Mouse (Mus musculus): ENCODE results near the gene Tmem273. TPM values are rescaled to one million over a fixed set of nuclear protein-coding genes. Genes with fewer than 3 reads are reported as not detected.

Gene Tmem273
- total and polyA plus RNA-seq, 3 experiments: not detected

DNA sequence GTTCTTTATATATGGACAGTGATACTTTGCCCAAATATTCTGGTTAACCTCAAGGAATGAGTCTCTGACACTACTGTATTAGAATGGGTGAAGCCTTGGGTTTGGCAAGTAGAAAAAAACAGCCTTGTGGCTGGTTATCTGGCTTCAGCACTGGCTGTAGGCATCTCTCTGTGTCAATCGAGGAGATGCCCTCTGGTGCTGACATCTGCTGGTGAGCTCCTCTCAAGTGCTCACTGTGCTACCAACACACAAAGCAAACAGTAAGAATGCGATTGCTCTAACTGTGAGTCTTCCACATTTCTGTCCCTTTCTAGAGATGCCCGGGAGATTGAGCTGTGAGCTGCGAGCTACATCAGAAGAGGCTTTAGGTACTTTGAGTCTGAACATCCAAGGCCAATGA, 30.8 kb downstream of the Tmem273 start:
- Histone ChIP-seq H3K4me3 (ENCODE audit: low read depth, low read length) (no peak overlapping the region), H3K27me3 (ENCODE audit: insufficient read depth, low read length) (no peaks in the 10 kb centered on the region), H3K9me3 (replicated peaks) (peaks cover 67% of the 10 kb centered on the region), H3K36me3 (replicated peaks) (no peaks in the 10 kb centered on the region), H3K4me1 (ENCODE audit: insufficient read depth, low read depth, low read length) (no peaks in the 10 kb centered on the region)
- no peak for ATAC-seq (ENCODE audit: extremely low read depth, insufficient number of reproducible peaks, low FRiP score, poor library complexity, severe bottlenecking)
- TF ChIP-seq POLR2AphosphoS5 (IDR thresholded peaks at IDR 0.05; ENCODE audit: insufficient replicate concordance, low read depth, low read length) (no peak), GATA1 (IDR thresholded peaks at IDR 0.05; ENCODE audit: borderline replicate concordance, low read length) (no peak), GATA2 (IDR thresholded peaks at IDR 0.05; ENCODE audit: borderline replicate concordance, low read depth, low read length) (no peak), CTCF (IDR thresholded peaks at IDR 0.05; ENCODE audit: low read depth, low read length) (no peak), TAL1 (conservative IDR thresholded peaks at IDR 0.05; ENCODE audit: low read depth, low read length) (no peak)
- DNase-seq (ENCODE audit: low spot score): no peak

DNA sequence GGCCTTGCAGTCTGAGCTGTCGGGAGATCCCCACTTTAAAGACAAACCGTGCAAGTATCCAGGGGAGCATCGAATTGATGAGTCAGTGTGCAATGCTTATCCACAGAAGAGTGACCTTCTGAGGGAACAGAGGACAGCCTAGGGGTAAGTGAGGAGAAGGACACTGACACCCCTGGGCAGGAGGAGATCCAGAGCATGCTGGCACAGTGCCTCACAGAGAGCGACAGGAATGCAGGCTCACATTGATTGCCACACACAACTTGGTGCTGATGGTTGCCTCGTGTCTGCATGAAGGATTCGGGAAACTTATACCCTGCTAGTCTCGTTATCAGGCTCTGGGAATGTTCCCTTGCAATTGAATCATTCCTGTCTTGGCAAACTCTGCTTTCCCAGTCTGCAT, 31.5 kb downstream of the Tmem273 start:
- Histone ChIP-seq H3K4me1 (ENCODE audit: insufficient read depth, low read depth, low read length) (no peaks in the 10 kb centered on the region), H3K36me3 (replicated peaks) (no peaks in the 10 kb centered on the region), H3K4me3 (ENCODE audit: low read depth, low read length) (no peak overlapping the region), H3K27me3 (ENCODE audit: insufficient read depth, low read length) (no peaks in the 10 kb centered on the region), H3K9me3 (replicated peaks) (peaks cover 67% of the 10 kb centered on the region)
- ATAC-seq (ENCODE audit: extremely low read depth, insufficient number of reproducible peaks, low FRiP score, poor library complexity, severe bottlenecking) (no peak), DNase-seq (ENCODE audit: low spot score) (no peak)
- TF ChIP-seq GATA2 (IDR thresholded peaks at IDR 0.05; ENCODE audit: borderline replicate concordance, low read depth, low read length): no peak
- no peak for TF ChIP-seq TAL1 (conservative IDR thresholded peaks at IDR 0.05; ENCODE audit: low read depth, low read length)
- TF ChIP-seq POLR2AphosphoS5 (IDR thresholded peaks at IDR 0.05; ENCODE audit: insufficient replicate concordance, low read depth, low read length): no peak
- TF ChIP-seq GATA1 (IDR thresholded peaks at IDR 0.05; ENCODE audit: borderline replicate concordance, low read length): no peak
- no peak for TF ChIP-seq CTCF (IDR thresholded peaks at IDR 0.05; ENCODE audit: low read depth, low read length)

DNA sequence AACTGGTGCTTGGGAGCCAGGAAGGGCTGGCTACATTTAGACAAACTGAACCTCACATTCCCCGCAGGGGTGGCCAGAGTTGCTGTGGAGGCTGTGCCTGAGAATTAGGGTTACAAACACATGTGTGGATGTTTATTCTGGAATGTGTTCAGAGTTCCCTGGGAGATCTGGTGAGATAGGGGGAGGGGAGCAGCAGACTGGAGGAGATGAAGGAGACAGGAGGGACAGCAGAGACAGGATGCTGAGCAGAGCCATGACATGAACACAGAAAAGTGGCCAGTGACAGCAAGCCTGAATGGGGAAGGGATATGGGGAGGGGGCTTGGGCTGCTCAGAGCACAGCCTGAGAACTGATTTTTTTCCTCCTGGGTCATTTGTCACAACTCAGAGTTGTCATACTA, 33.5 kb downstream of the Tmem273 start:
- ATAC-seq (ENCODE audit: extremely low read depth, insufficient number of reproducible peaks, low FRiP score, poor library complexity, severe bottlenecking): no peak
- Histone ChIP-seq H3K27me3 (ENCODE audit: insufficient read depth, low read length) (no peaks in the 10 kb centered on the region), H3K4me1 (ENCODE audit: insufficient read depth, low read depth, low read length) (no peaks in the 10 kb centered on the region), H3K36me3 (replicated peaks) (no peaks in the 10 kb centered on the region), H3K9me3 (replicated peaks) (peaks cover 73% of the 10 kb centered on the region), H3K4me3 (ENCODE audit: low read depth, low read length) (no peak overlapping the region)
- TF ChIP-seq TAL1 (conservative IDR thresholded peaks at IDR 0.05; ENCODE audit: low read depth, low read length) (no peak), CTCF (IDR thresholded peaks at IDR 0.05; ENCODE audit: low read depth, low read length) (no peak), GATA2 (IDR thresholded peaks at IDR 0.05; ENCODE audit: borderline replicate concordance, low read depth, low read length) (no peak), POLR2AphosphoS5 (IDR thresholded peaks at IDR 0.05; ENCODE audit: insufficient replicate concordance, low read depth, low read length) (no peak), GATA1 (IDR thresholded peaks at IDR 0.05; ENCODE audit: borderline replicate concordance, low read length) (no peak)
- DNase-seq (ENCODE audit: low spot score): no peak

DNA sequence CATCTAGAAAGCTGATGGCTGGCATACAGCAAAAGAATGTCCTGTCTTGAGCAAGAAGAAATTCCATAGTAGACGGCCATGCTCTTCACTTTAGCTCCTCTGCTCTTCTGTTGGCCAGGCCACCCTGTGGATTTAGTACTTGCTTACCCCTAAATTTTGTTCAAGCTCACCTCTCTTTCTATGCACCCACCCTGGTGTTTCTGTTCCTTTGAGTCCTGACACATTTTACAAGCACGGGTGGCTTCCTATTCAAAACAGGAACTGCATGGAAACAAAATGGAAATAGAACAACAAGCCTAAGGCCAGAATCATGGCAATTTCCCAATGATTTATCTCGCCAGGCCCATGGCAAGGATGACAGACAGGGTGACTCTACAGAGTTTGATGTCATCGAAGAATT, 37.0 kb downstream of the Tmem273 start:
- H3K4me3 ChIP-seq (ENCODE audit: low read depth, low read length): no peak overlapping the region
- ATAC-seq (ENCODE audit: extremely low read depth, insufficient number of reproducible peaks, low FRiP score, poor library complexity, severe bottlenecking): no peak
- TF ChIP-seq GATA1 (IDR thresholded peaks at IDR 0.05; ENCODE audit: borderline replicate concordance, low read length) (no peak), CTCF (IDR thresholded peaks at IDR 0.05; ENCODE audit: low read depth, low read length) (no peak), POLR2AphosphoS5 (IDR thresholded peaks at IDR 0.05; ENCODE audit: insufficient replicate concordance, low read depth, low read length) (no peak), GATA2 (IDR thresholded peaks at IDR 0.05; ENCODE audit: borderline replicate concordance, low read depth, low read length) (no peak), TAL1 (conservative IDR thresholded peaks at IDR 0.05; ENCODE audit: low read depth, low read length) (no peak)
- no peaks in the 10 kb centered on the region for H3K4me1 ChIP-seq (ENCODE audit: insufficient read depth, low read depth, low read length)
- no peak for DNase-seq (ENCODE audit: low spot score)
- H3K9me3 ChIP-seq (replicated peaks): peaks cover 76% of the 10 kb centered on the region
- no peaks in the 10 kb centered on the region for H3K27me3 ChIP-seq (ENCODE audit: insufficient read depth, low read length)
- no peaks in the 10 kb centered on the region for H3K36me3 ChIP-seq (replicated peaks)

DNA sequence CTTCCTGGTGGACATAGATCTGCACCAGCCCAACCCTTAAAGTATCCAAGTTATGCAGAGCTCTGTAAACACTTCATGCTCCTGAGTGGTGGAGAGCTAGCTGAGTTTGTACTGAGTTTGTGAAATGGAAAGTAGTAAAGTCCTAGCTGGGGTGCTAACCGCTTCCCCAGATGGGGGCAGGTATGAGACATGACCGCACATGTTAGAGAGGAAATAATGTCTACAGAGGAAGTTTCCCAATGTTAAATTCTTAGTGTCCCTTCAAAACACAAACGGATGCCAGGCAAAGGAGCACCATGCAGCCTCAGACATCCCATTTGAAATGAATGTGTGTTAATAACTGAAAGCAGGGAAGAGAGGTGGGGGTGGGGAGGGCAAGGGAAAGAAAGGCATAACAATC, 38.1 kb downstream of the Tmem273 start:
- Histone ChIP-seq H3K36me3 (replicated peaks) (no peaks in the 10 kb centered on the region), H3K9me3 (replicated peaks) (peaks cover 77% of the 10 kb centered on the region), H3K27me3 (ENCODE audit: insufficient read depth, low read length) (no peaks in the 10 kb centered on the region), H3K4me3 (ENCODE audit: low read depth, low read length) (no peak overlapping the region), H3K4me1 (ENCODE audit: insufficient read depth, low read depth, low read length) (no peaks in the 10 kb centered on the region)
- ATAC-seq (ENCODE audit: extremely low read depth, insufficient number of reproducible peaks, low FRiP score, poor library complexity, severe bottlenecking): no peak
- no peak for TF ChIP-seq GATA1 (IDR thresholded peaks at IDR 0.05; ENCODE audit: borderline replicate concordance, low read length)
- TF ChIP-seq CTCF (IDR thresholded peaks at IDR 0.05; ENCODE audit: low read depth, low read length): no peak
- no peak for DNase-seq (ENCODE audit: low spot score)

DNA sequence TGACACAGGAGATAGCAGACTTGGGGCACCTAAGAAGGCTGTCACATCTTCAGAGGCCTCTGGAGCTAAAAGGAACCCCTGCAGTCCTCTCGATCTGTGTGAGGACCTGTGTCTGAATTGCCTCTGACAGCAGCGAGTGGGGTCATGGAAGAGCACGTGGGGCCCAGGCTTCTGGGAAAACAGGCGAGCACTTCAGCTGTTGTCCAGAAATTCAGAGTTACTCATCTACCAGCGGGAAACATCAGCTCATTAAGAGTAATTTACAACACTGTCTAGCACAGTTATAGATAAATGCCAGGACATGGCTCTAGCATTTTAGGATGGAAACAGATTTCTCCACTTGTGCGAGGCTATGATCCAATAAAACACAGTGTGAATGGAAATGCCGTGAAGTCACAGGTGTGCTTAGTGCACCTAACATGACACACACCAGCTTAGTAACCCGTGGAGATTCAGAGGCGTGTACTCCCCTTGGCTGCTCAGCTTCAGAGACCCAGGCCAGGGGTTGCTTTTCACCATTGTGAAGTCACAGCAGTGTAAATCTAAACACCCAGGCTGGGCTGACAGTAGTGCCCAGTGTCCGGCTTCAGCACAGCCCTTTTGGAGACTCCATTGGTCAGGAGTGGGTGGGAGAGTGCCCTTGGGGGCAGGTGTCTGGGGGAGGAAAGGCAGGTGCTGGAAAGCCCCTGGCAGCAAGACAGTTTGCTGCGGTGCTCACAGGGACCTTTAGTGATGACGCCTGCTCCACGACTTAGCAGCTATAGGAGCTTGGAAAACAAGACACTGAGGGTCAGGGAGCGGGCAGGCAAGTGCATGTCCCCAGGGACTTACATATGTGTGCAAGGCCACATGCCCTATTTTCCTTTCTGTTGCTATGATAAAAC, 38.7 kb downstream of the Tmem273 start:
- Histone ChIP-seq H3K4me3 (ENCODE audit: low read depth, low read length) (no peak overlapping the region), H3K27me3 (ENCODE audit: insufficient read depth, low read length) (no peaks in the 10 kb centered on the region), H3K36me3 (replicated peaks) (no peaks in the 10 kb centered on the region), H3K9me3 (replicated peaks) (peaks cover 77% of the 10 kb centered on the region), H3K4me1 (ENCODE audit: insufficient read depth, low read depth, low read length) (no peaks in the 10 kb centered on the region)
- DNase-seq (ENCODE audit: low spot score) (no peak), ATAC-seq (ENCODE audit: extremely low read depth, insufficient number of reproducible peaks, low FRiP score, poor library complexity, severe bottlenecking) (no peak)
- TF ChIP-seq GATA1 (IDR thresholded peaks at IDR 0.05; ENCODE audit: borderline replicate concordance, low read length) (no peak), TAL1 (conservative IDR thresholded peaks at IDR 0.05; ENCODE audit: low read depth, low read length) (no peak), CTCF (IDR thresholded peaks at IDR 0.05; ENCODE audit: low read depth, low read length) (no peak), GATA2 (IDR thresholded peaks at IDR 0.05; ENCODE audit: borderline replicate concordance, low read depth, low read length) (no peak), POLR2AphosphoS5 (IDR thresholded peaks at IDR 0.05; ENCODE audit: insufficient replicate concordance, low read depth, low read length) (no peak)

All from G1E (cell line).